Mouse (Mus musculus): Measurements from ENCODE around the gene Rnf115. TPM values are rescaled to one million over a fixed set of nuclear protein-coding genes. Genes with fewer than 3 reads are reported as not detected.
A peak's percentile ranks its signal among the peaks of the same experiment; 100 is the strongest.

Rnf115 gene
- polyA plus RNA-seq, 1 experiment from 2014 or later, result 42.0 TPM

DNA sequence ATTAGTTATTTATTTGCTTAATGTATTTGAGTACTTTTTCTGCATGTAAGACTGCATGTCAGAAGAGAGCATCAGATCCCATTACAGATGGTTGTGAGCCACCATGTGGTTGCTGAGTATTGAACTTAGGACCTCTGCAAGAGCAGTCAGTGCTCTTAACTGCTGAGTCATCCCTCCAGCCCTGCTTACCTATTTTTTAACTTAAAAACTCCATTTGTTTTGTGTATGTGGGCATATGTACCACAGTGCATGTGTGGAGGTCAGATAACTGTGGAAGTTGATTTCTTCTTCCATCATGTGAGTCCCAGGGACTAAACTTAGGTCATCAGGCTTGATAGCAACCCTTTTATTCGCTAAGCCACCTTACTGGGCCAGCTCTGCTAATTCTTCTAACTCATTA lies 60.3 kb downstream of the Rnf115 start:
- WGBS, result 89% methylated on average over 1 of the region's 1 CpGs
- peaks cover 37% of the 10 kb centered on the region for H3K36me3 ChIP-seq
- ATAC-seq (ENCODE audit: insufficient number of reproducible peaks, low FRiP score, low TSS enrichment, low read depth), result no peak
- no peak overlapping the region for H3K4me3 ChIP-seq (replicated peaks)
- no peak overlapping the region for H3K4me2 ChIP-seq (replicated peaks)
- no peaks in the 10 kb centered on the region for H3K4me1 ChIP-seq
- no peak overlapping the region for H3K27ac ChIP-seq (replicated peaks)
- H3K9me3 ChIP-seq (replicated peaks), result no peaks in the 10 kb centered on the region
- H3K27me3 ChIP-seq, result no peaks in the 10 kb centered on the region
- H3K9ac ChIP-seq, result no peak overlapping the region

DNA sequence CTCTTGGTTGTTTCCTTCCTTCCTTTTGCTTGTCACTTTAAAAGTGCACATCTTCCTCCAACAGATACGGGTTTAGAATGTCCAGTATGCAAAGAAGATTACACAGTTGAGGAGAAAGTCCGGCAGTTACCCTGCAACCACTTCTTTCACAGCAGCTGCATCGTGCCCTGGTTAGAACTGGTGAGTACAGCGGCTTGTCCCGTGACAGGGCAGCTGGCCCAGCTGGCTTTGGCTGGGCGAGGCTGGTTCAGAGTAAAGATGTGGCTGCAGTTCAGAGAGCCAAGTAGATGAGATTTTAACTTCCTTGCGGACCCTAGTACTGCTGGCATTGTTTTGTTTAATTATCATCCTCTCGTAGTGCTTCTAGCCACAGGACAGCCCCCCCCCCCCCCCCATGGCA lies 61.0 kb downstream of the Rnf115 start:
- Histone ChIP-seq H3K36me3 (peaks cover 37% of the 10 kb centered on the region), H3K9ac (no peak overlapping the region), H3K27ac (replicated peaks) (no peak overlapping the region), H3K4me1 (no peaks in the 10 kb centered on the region), H3K4me2 (replicated peaks) (no peak overlapping the region), H3K4me3 (replicated peaks) (no peak overlapping the region), H3K9me3 (replicated peaks) (no peaks in the 10 kb centered on the region), H3K27me3 (no peaks in the 10 kb centered on the region)
- no peak for ATAC-seq (ENCODE audit: insufficient number of reproducible peaks, low FRiP score, low TSS enrichment, low read depth)
- WGBS, result 79% methylated on average over 8 of the region's 8 CpGs

DNA sequence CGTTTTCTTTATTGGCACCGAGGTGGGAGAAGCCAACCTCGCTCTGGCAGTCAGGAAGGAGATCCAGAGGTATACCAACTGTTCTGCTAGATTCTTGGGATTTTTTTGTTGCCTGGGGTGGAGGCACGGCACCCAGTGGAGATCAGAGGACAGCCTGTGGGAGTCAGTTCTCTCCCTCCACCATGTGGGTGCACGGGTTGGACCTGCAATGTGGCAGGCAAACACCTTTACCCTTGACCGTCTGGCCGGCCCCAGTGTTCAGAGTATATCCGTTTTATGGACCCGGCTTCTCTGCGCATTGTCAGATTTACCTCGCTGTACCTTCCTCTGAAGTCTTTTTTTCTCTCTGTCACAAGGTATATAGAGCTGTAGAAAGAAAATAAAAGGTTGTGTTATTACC lies 72.8 kb downstream of the Rnf115 start:
- no peak overlapping the region for H3K4me3 ChIP-seq (replicated peaks)
- H3K4me1 ChIP-seq, result no peaks in the 10 kb centered on the region
- H3K4me2 ChIP-seq (replicated peaks), result no peak overlapping the region
- WGBS, result 82% methylated on average over 11 of the region's 11 CpGs
- no peaks in the 10 kb centered on the region for H3K27me3 ChIP-seq
- H3K9ac ChIP-seq, result no peak overlapping the region
- H3K9me3 ChIP-seq (replicated peaks), result no peaks in the 10 kb centered on the region
- no peaks in the 10 kb centered on the region for H3K36me3 ChIP-seq
- no peak for ATAC-seq (ENCODE audit: insufficient number of reproducible peaks, low FRiP score, low TSS enrichment, low read depth)
- H3K27ac ChIP-seq (replicated peaks), result no peak overlapping the region

DNA sequence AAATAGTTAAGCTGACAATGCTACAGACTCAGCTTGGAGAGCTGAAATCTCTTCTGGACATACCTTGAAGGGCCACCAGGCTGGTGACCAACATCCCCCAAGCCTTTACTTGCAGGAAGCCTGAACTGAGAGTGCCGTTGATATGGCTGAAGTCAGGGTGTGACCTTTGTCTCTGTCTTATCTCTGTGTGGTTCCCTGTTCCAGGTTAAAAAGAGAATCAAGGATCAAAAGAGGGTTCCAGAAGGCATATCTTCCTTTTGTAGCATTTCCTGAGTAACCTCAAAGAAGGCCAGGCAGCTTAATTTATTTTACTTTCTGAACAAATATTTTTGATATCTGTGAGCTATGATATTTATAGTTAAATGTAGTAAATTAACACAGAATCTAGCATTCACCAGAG lies 74.8 kb downstream of the Rnf115 start:
- no peaks in the 10 kb centered on the region for H3K27me3 ChIP-seq
- H3K4me3 ChIP-seq (replicated peaks), result no peak overlapping the region
- no peak overlapping the region for H3K9ac ChIP-seq
- H3K27ac ChIP-seq (replicated peaks), result no peak overlapping the region
- 84% methylated on average over 1 of the region's 1 CpGs for WGBS
- ATAC-seq (ENCODE audit: insufficient number of reproducible peaks, low FRiP score, low TSS enrichment, low read depth), result no peak
- no peak overlapping the region for H3K4me2 ChIP-seq (replicated peaks)
- no peaks in the 10 kb centered on the region for H3K36me3 ChIP-seq
- H3K9me3 ChIP-seq (replicated peaks), result no peaks in the 10 kb centered on the region
- no peaks in the 10 kb centered on the region for H3K4me1 ChIP-seq

GRCm38 (mm10) chr3:96808136-96808535 lies 80.7 kb downstream of the Rnf115 start:
- no peak for ATAC-seq (ENCODE audit: insufficient number of reproducible peaks, low FRiP score, low TSS enrichment, low read depth)
- Histone ChIP-seq H3K9ac (no peak overlapping the region), H3K4me3 (replicated peaks) (no peak overlapping the region), H3K4me2 (replicated peaks) (no peak overlapping the region), H3K4me1 (no peaks in the 10 kb centered on the region; the same call in 1 of the 2 replicates), H3K27me3 (no peaks in the 10 kb centered on the region), H3K27ac (replicated peaks) (no peak overlapping the region), H3K36me3 (no peaks in the 10 kb centered on the region), H3K9me3 (replicated peaks) (no peaks in the 10 kb centered on the region)
- 85% methylated on average over 3 of the region's 3 CpGs for WGBS

DNA sequence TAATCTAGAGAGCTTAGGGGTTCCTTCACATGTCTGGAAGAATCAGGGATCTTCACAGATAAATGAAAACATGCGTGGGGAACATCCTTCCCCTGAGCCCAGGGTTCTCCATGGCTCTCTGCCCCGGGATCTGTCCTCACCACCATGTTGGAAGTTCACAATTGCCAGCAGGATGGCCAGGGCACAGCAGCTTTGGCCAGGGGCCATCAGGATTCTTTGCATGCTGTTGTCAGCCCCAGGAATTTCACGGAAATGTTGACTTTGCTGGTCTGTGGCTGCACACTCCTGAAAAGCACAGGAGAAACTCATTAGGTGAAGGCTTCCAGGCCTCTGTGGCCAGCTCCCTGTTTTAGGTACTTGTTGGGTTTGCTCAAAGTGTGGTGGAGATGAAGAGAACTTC lies 81.2 kb downstream of the Rnf115 start:
- Histone ChIP-seq H3K9me3 (replicated peaks) (no peaks in the 10 kb centered on the region), H3K27me3 (no peaks in the 10 kb centered on the region), H3K4me2 (replicated peaks) (no peak overlapping the region), H3K36me3 (no peaks in the 10 kb centered on the region), H3K4me3 (replicated peaks) (no peak overlapping the region), H3K4me1 (peaks cover 5% of the 10 kb centered on the region; the same call in 1 of the 2 replicates), H3K9ac (no peak overlapping the region), H3K27ac (replicated peaks) (no peak overlapping the region)
- WGBS, result 61% methylated on average over 3 of the region's 3 CpGs
- ATAC-seq (ENCODE audit: insufficient number of reproducible peaks, low FRiP score, low TSS enrichment, low read depth), result no peak

GRCm38 (mm10) chr3:96811232-96811631 lies 83.8 kb downstream of the Rnf115 start:
- Histone ChIP-seq H3K27ac (replicated peaks) (no peak overlapping the region), H3K27me3 (no peaks in the 10 kb centered on the region), H3K9me3 (replicated peaks) (no peaks in the 10 kb centered on the region), H3K4me3 (replicated peaks) (no peak overlapping the region), H3K4me2 (replicated peaks) (no peak overlapping the region), H3K9ac (no peak overlapping the region), H3K4me1 (peaks cover 14% of the 10 kb centered on the region; the same call in 1 of the 2 replicates), H3K36me3 (no peaks in the 10 kb centered on the region)
- ATAC-seq (ENCODE audit: insufficient number of reproducible peaks, low FRiP score, low TSS enrichment, low read depth), result no peak
- 84% methylated on average over 3 of the region's 3 CpGs for WGBS

- no peak overlapping the region for H3K9ac ChIP-seq
- no peak overlapping the region for H3K27ac ChIP-seq (replicated peaks)
- no peak for ATAC-seq (ENCODE audit: insufficient number of reproducible peaks, low FRiP score, low TSS enrichment, low read depth)
- peaks cover 14% of the 10 kb centered on the region; the same call in 1 of the 2 replicates for H3K4me1 ChIP-seq
- no peaks in the 10 kb centered on the region for H3K27me3 ChIP-seq
- WGBS, result 43% methylated on average over 20 of the region's 20 CpGs
- H3K4me3 ChIP-seq (replicated peaks), result no peak overlapping the region
- no peaks in the 10 kb centered on the region for H3K9me3 ChIP-seq (replicated peaks)
- H3K36me3 ChIP-seq, result no peaks in the 10 kb centered on the region
- H3K4me2 ChIP-seq (replicated peaks), result no peak overlapping the region
Observed at GRCm38 (mm10) chr3:96812395-96813091, 85.1 kb downstream of the Rnf115 start.

DNA sequence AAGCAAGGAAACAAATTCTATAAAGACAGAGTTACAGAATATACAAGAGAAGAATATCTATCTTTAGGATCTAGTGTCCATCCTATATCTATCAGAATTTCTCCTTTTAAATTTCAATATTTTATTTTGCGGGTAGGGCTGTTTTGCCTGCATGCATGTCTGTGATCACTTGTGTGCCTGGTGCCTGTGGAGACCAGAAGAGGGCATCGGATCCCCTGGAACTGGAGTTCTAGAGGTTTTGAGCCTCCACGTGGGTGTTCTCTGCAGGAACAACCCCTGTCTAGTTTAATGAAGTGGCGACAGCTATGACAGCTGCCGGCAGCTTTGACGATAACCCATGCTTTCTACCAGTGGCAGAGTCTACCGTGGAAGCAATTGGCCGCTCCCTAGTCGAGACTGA lies 85.6 kb downstream of the Rnf115 start:
- Histone ChIP-seq H3K4me1 (peaks cover 14% of the 10 kb centered on the region; the same call in 1 of the 2 replicates), H3K36me3 (no peaks in the 10 kb centered on the region), H3K9ac (no peak overlapping the region), H3K4me2 (replicated peaks) (peak overlapping the region; percentile 30; the same call in 1 of the 2 replicates), H3K27ac (replicated peaks) (no peak overlapping the region), H3K9me3 (replicated peaks) (no peaks in the 10 kb centered on the region), H3K4me3 (replicated peaks) (peak overlapping the region; percentile 7; the same call in 1 of the 2 replicates), H3K27me3 (no peaks in the 10 kb centered on the region)
- 17% methylated on average over 9 of the region's 9 CpGs for WGBS
- ATAC-seq (ENCODE audit: insufficient number of reproducible peaks, low FRiP score, low TSS enrichment, low read depth), result peak; percentile 63; the same call in 1 of the 2 replicates

- ATAC-seq (ENCODE audit: insufficient number of reproducible peaks, low FRiP score, low TSS enrichment, low read depth), result peak; percentile 64; the same call in 1 of the 2 replicates
- Histone ChIP-seq H3K36me3 (no peaks in the 10 kb centered on the region), H3K4me1 (peaks cover 14% of the 10 kb centered on the region; the same call in 1 of the 2 replicates), H3K4me2 (replicated peaks) (peak overlapping the region; percentile 30; the same call in 1 of the 2 replicates), H3K27me3 (no peaks in the 10 kb centered on the region), H3K9ac (no peak overlapping the region), H3K27ac (replicated peaks) (no peak overlapping the region), H3K4me3 (replicated peaks) (0 out of 2 replicates have a peak overlapping the region, but pooled peaks have one; percentile 7), H3K9me3 (replicated peaks) (no peaks in the 10 kb centered on the region)
- WGBS, result 34% methylated on average over 7 of the region's 7 CpGs
Observed at GRCm38 (mm10) chr3:96813591-96814244, 86.3 kb downstream of the Rnf115 start.

DNA sequence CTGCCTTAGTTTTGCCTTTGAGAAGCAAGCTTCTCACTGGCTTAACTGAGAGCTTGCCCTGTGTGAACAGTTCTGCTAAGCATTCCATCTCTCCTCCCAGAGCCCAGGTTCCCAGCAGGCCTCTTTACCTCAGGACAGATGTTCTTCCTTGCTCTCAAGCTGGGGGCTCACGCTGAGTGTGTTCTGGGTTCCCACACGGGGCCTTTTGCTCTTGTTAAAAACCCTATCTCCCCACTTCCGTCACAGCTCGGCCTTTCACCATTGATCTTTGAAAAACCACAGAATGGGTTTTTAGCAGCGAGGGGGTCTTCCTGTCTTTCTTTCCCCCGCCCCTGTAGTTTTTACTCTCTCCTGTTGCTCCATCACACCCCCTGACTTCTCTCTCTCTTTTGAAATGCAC lies 86.9 kb downstream of the Rnf115 start:
- Histone ChIP-seq H3K9me3 (replicated peaks) (no peaks in the 10 kb centered on the region), H3K4me1 (peaks cover 14% of the 10 kb centered on the region; the same call in 1 of the 2 replicates), H3K4me3 (replicated peaks) (no peak overlapping the region), H3K27me3 (no peaks in the 10 kb centered on the region), H3K27ac (replicated peaks) (no peak overlapping the region), H3K9ac (no peak overlapping the region), H3K36me3 (no peaks in the 10 kb centered on the region), H3K4me2 (replicated peaks) (no peak overlapping the region)
- 41% methylated on average over 6 of the region's 6 CpGs for WGBS
- 0 out of 2 replicates have a peak, but pooled peaks have one; percentile 2 for ATAC-seq (ENCODE audit: insufficient number of reproducible peaks, low FRiP score, low TSS enrichment, low read depth)

Measured in embryonic facial prominence, embryonic 15.5 days (tissue).